Mouse (Mus musculus) lung, postnatal 10 days (tissue): ENCODE data around the gene Slc6a6.

Experiments
- DNase-seq: peaks from one replicate; pipeline ENCODE4 v3.0.0; 2021

Gene Slc6a6

GRCm38 (mm10) chr6:91704446-91704845 is 20.6 kb downstream of the Slc6a6 start:
- DNase-seq, result no peak

GRCm38 (mm10) chr6:91705651-91706050 is 21.8 kb downstream of the Slc6a6 start:
- DNase-seq, result no peak

- DNase-seq, result peak; percentile 25
Measured at GRCm38 (mm10) chr6:91706072-91706776, 22.4 kb downstream of the Slc6a6 start.

GRCm38 (mm10) chr6:91707276-91707885 is 23.5 kb downstream of the Slc6a6 start:
- no peak for DNase-seq

- DNase-seq, result no peak
Measured at GRCm38 (mm10) chr6:91707886-91708564, 24.2 kb downstream of the Slc6a6 start.

GRCm38 (mm10) chr6:91708919-91709318 is 25.1 kb downstream of the Slc6a6 start:
- DNase-seq, result no peak

GRCm38 (mm10) chr6:91710345-91710930 is 26.6 kb downstream of the Slc6a6 start:
- no peak for DNase-seq

- DNase-seq, result no peak
Measured at GRCm38 (mm10) chr6:91712097-91712854, 28.4 kb downstream of the Slc6a6 start.

GRCm38 (mm10) chr6:91712855-91713331 is 29.0 kb downstream of the Slc6a6 start:
- DNase-seq, result peak; percentile 73

GRCm38 (mm10) chr6:91713370-91713896 is 29.6 kb downstream of the Slc6a6 start:
- DNase-seq, result peak; percentile 61

- DNase-seq, result peak; percentile 70
Measured at GRCm38 (mm10) chr6:91715023-91715422, 31.2 kb downstream of the Slc6a6 start.

GRCm38 (mm10) chr6:91715988-91716810 is 32.3 kb downstream of the Slc6a6 start:
- DNase-seq, result no peak

- DNase-seq, result no peak
Measured at GRCm38 (mm10) chr6:91718067-91718466, 34.2 kb downstream of the Slc6a6 start.

GRCm38 (mm10) chr6:91718603-91719002 is 34.8 kb downstream of the Slc6a6 start:
- DNase-seq, result no peak

GRCm38 (mm10) chr6:91719042-91719747 is 35.3 kb downstream of the Slc6a6 start:
- DNase-seq, result peak; percentile 53

- peak; percentile 66 for DNase-seq
Measured at GRCm38 (mm10) chr6:91719865-91720533, 36.1 kb downstream of the Slc6a6 start.

- no peak for DNase-seq
Measured at GRCm38 (mm10) chr6:91720588-91721214, 36.8 kb downstream of the Slc6a6 start.

- DNase-seq, result peak; percentile 68
Measured at GRCm38 (mm10) chr6:91721215-91721701, 37.4 kb downstream of the Slc6a6 start.

GRCm38 (mm10) chr6:91727361-91727760 is 43.5 kb downstream of the Slc6a6 start:
- DNase-seq, result peak; percentile 38
